Mouse (Mus musculus) layer of hippocampus, adult 8-10 months (tissue): ENCODE measurements at regions not wholly inside any gene's neighbourhood (a gene's known extent, or its start where the extent isn't known, plus 50 kb on each side); places are given as distances from the start of the nearest gene placed in this dataset.
A peak's percentile ranks its signal among the peaks of the same experiment; 100 is the strongest.

Experiments
- DNase-seq, 2 experiments: peaks; one replicate each; pipeline ENCODE4 v3.0.0; 2022; ENCODE audit warnings: low spot score in 2 of 2

DNA sequence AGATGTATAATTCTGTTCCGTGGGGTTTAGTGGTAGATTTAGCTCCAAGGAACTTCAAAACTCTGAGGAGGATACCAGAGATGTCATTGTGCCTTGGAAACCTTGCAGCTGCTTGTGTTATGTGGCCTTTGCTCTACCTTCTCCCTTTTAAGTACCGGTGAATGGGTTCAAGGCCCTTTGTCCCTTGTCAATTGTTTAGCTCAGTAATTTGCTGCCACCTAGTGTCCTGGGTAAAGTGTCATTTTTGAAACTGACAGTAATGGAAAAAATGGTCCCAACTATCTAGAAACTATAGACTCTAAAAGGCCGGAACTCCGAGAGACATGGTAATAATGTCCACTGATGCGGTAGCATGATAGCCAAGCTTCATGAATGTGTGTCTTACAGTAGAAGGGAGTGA is 90.8 kb upstream of the Phactr1 start:
- no peak for DNase-seq

DNA sequence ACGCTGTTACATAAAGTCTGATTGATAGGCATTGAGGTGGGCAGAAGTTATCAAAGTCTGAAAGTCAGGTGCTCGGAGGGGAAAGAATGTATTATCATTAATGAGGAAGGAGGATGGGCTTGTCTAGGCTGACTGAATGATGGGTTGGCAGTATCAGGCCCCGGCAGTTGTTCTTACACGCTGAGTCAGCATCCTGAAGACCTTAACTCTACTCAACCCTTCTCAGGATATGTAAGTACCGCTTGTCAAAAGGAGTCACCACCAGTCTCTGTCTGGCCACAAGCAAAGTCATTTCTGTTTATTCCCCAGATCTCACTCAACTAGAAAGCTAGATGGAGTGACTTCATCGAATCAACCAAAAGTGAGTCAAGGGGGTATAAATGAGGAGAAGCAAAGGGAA is 90.0 kb upstream of the Phactr1 start:
- DNase-seq: no peak

DNA sequence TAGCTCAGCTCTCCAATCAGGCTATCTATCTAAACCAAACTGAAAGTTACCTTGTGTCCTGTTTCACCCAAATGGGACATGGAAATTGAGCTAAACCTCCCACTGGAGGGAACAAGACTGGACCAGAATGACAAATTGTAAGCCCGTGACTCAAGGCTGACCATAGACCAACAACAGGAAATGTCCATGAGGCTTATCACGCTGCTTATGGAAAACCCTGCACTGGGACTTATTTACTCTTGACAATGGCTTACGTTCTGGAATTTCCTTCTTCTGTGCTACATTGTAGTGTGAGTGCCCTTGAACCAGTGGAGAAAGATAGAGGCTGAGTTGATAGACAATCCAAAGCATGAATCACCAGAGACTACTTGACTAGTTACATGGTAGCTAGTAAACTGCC is 87.5 kb upstream of the Phactr1 start:
- no peak for DNase-seq

DNA sequence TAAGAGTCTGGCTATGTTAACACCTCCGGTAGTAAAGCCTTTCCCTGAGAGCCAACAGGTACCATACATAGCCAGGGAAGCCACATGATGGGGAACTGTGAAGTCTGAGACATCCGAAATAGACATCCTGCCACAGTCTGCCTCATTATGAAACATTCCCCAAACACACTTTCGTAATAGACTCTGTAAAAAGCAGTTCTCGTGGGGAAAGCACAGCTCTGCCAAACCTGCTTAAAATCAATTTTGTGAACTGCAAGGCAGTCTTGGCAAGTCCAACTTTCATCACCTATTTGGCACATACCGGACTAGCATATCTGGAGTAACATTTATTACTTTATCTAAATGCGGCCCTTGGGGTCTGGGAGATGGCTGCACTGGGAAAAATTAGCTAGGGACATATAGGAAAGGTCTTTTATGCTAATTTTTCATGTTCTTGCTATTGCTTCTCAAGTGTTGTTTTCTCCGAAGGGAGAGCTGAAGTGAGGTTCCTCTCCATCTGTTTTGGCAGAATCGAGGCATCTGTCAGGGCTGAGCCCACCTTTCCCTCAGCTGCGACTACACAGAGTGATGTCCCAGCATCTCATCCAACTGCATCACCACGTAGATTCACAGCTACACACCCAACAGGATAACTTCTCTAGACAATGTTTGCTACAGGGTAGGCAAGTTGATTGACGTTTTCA is 86.8 kb upstream of the Phactr1 start:
- DNase-seq: peak in 1 of 2 experiments; percentile 29

DNA sequence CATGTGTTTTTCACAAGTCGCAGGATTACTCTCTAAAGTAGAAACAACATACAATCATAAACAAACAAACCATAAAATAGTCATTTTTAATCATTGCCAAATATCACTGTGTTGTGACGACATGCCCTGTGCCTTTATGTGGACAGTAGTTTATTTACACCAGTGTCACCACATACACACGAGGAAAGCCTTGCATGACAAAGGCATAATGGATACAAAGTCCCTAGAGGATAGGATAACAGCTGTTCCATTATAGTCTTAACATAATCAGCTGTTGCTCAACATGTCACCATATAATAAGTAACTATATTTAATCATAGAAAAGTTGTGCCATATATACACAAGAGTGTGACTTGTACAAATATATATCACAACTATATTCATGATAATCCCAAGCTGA is 85.2 kb upstream of the Phactr1 start:
- DNase-seq: no peak

DNA sequence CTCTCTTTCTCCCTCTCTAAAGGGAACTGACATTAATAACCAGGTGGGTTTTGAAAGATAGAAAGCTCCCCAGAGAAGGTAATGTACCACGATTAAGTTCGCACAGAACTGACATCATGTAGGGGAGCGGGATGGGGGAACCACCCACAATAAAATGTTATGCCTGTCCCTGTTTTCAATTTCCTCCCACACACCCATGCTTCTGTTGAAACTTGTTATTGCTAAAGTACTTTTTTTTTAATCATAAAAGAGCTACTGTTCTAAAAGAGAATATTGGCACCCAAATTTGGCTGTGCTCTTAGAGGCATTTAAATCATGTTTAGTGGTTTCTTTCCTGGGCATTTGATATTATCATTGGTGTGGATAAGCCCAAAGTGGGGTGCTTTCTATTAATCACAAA is 82.6 kb upstream of the Phactr1 start:
- DNase-seq: peak; percentile 21 to 30

DNA sequence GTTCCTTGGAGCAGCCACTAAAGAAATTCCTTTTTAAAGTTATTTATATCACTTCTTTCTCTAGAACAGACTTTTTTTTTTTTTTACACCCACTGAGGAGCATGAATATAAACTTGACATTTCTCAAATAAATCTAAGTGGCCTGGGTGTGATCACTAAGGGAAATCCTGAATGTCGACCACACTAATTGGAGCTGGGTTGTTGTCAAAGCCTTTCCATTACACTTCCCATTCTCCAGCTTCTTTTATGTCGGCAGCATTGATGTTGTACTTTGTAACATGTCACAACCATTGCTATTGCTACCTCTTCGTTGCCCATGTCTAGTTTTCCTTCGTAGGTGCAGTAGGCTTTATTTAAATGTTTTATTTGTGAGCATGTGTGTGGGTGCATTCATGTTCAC is 77.1 kb upstream of the Phactr1 start:
- DNase-seq: no peak

DNA sequence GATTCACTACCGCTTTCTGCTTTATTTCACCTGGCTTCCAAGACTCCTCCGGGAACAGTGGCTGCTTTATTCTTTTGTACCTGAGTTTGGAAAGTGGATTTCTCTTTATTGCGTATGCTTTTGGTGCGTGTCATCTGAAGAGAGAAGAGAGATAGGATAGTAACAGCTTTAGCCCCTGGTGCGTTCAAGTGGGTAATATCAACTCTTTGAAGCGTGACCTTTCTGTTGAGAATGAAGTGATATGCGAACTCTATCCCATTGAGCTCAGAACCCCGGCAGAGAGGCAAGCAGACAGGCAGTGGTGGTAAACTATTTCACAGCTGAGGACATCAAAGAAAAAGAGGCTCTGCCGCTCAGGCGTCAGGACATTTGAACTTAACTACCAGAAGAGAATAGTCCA is 72.7 kb upstream of the Phactr1 start:
- DNase-seq: no peak

DNA sequence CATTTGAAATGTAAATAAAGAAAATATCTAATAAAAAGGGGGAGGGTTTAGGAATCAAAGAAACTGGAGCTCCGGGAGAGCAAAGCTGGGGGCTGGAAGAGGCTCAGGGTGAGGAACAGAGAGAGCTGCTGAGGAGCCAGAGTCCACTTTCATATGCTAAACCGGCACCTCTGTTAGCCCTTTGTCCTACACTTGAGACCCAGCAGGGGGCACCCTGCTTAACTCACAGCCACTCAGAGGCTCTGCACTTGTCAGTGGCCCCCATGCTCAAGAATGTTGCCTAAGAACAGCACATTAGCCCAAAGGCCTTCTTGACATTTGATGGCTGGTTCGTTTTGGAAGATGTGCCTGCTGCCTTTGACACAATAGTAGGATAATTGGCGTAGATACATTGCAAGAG is 71.5 kb upstream of the Phactr1 start:
- peak in 1 of 2 experiments; percentile 14 for DNase-seq

DNA sequence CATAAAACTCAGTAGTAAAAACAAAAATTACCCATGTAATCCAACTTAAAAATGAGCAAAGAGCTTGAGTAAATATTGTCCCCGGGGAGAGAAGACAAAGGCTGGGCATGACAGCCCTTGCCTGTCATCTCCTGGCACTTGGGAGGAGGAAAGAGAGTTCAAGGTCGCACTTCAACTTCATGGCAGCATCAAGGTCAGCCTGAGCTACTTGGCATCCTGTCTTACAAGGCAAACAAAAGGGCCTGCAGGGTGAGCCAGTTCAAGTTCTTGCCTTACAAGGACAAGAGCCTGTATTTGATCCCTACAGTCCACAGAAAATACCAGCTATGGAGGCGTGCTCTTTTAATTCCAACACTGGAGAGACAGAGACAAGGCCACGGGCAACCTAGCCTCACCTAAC is 67.1 kb upstream of the Phactr1 start:
- DNase-seq: no peak

DNA sequence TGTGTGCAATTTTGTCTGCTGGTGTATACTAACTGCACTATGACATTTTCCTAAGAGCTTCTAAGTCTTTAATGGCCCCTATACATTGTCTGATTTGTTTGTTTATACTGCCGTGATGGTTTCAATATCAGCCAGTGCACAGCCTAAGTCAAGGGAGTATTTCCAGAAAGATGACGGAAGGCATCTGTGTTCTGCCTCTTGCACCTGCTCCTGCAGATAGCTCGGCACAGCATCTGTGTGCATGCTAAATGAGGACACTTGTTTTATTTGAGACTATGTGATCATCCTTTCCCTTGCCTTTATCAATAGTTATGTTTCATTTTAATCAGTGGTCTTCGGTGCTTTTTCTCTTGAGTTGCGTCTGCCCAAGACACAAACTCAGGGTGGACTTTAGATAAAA is 64.6 kb upstream of the Phactr1 start:
- DNase-seq: peak in 1 of 2 experiments; percentile 18

DNA sequence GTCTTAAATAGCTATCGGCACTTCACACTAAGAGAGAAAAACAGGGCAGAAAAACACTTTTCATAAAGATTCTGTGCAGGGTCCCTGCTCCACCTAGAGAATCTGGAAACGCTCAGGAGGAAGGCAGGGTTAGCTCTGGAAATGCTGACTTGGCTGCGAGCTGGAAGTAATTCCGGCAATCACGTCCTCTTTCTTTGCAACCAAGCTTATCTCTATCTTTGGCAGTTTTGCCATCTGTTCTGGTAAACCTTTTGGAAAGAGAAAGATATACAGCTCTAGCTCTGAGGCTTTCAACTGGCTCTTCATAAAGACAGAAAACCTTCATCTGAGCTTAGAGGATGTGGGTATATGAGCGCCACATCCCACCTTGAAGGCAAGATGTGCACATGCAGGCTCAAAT is 63.2 kb upstream of the Phactr1 start:
- DNase-seq: no peak

DNA sequence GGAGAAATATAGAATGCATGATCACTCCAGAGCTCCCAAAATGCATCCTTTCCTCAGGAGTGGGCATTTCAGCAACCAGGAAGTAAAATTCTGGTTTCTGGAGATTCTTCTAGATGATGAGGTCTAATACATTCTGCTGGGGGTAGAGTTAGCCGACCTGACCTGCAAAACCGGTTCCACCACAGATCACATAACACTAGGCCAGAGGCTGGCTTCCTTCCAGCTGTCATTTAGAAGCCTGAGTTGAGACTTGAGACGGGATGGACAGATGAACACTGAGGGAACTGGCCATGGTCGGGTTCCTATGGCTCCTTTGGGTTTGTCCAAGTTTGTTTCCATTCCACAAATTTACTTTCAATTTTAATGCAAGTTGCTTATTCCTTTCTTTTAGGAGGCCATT is 62.6 kb upstream of the Phactr1 start:
- DNase-seq: no peak

DNA sequence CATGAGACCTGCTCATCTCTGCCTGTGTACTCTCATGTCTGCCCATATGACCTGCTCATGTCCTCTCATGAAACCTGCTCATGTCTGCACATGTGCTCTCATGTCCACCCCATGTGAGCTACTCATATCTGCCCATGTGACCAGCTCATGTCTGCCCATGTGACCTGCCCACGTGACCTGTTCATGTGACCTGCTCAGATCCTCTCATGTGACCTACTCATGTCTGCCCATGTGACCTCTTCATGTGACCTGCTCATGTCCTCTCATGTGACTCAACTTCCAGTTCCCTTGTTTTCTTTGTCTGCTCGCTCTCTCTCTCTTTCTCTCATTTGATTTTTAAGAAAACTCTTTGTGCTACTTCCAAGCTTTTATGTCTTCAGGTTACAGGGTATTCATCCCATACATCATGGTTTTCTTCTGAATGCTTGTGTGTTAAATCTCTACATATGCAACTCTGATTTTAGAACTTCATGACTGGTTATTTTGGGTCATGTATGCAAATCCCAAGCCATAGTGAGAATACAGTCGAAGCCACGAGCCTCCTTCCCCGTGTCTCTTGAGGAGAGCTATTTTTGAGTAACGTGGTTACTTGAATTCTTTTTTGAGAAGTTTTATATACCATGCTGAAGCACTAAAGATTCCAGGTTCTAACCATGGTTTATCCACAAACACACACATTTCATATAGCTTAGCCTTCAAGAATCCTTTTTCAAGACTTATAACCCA is 60.7 kb upstream of the Phactr1 start:
- no peak for DNase-seq

DNA sequence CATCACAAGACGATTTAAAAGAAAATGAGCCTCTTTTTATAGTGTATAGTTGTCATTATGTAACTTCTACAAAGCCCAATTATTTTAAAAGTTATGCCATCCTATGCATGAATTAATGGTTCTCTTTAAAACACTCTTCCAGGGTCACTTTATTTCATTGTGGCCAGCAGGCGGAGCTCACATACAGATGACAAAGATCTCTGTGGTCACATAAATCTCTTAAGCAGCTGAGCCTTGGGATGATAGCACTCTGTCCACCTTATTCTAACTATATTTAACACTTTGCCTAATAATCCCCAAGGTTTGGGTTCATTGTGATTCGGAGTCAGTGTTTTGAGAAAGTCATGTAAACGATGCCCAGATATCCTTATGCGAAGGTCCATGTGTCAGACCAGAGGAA is 56.9 kb upstream of the Phactr1 start:
- DNase-seq: peak in 1 of 2 experiments; percentile 65
